Mouse (Mus musculus) left cerebral cortex, adult 8-10 months (tissue): ENCODE results near the gene Opcml. TPM values are rescaled to one million over a fixed set of nuclear protein-coding genes. Genes with fewer than 3 reads are reported as not detected.

Experiments
- DNase-seq, 2 experiments: peaks; one replicate each; pipeline ENCODE4 v3.0.0; 2022; ENCODE audit warnings: low spot score in 2 of 2
- microRNA-seq, 2 experiments: library from miRNA; unstranded; fragments of <30 nt; microRNA quantifications; one replicate each; pipeline ENCODE4 v1.2.0; 2022
- total RNA-seq, 4 experiments: library from RNA; stranded (reverse); gene quantifications; 2 replicates each; pipeline ENCODE4 v1.2.4; 2022

Opcml gene
- total RNA-seq, 4 experiments from 2014 or later: 202 to 222 (median 210) TPM

GRCm38 (mm10) chr9:28909738-28910137 is 1119.2 kb downstream of the Opcml start:
- DNase-seq: no peak

- DNase-seq: no peak
Measured at GRCm38 (mm10) chr9:28911571-28912185, 1121.1 kb downstream of the Opcml start.

DNA sequence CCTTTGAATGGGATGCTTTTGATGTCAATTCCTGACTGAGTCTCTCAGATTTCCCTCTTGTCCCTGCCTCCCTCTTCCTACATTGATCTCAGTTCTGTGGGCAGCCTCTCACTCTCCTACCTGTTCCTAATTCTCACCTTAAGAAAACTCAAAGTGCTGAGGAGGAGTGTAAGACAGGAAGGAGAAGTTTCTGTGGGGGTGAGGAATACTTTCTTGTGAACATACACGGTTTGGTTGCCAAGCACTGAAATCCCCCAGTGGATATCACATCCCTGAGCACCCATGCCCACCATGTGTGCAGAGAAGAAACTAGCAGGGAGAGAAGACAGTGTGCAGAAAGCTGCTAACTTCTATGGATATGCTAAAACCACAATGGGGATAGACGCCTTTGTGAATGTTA is 1141.5 kb downstream of the Opcml start:
- DNase-seq: peak in 1 of 2 experiments; percentile 42

DNA sequence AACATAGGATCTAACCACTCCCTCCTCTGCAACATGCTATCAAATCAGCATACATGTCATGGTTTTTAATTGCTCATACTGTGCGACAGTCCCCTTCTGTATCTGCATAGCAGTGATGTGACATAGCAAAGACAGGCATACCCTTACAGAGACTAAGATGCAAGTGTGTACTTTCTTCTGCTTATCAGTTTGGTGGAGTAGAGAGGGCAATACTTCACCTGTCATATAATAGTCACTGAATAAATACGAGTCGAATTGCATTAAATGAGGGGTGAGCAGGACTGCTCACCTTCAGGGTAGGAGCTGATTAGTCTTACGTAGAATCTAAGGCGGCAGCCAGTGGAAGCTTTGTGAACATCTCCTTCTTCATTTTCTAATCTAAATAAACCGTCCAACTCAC is 1146.6 kb downstream of the Opcml start:
- DNase-seq: no peak

DNA sequence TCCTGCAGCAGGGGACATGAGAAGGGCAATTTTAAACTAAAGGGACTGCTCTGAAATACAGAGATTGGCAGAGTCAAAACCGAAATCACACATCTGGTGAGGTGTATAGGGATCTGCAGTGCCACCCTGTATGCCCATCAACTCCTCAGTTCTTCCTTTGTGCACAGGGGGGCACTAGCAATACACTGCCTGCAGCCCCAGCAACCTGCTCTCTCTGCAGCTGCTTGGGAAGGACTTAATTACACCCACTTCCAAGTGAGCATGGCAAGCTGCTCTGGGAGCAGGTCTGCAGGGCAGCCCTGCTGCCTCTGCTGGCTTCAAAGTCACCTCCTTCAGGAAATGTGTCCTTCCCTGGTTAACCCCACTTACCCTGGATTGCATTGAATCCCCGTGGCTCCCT is 1147.4 kb downstream of the Opcml start:
- DNase-seq: peak in 1 of 2 experiments; percentile 16

DNA sequence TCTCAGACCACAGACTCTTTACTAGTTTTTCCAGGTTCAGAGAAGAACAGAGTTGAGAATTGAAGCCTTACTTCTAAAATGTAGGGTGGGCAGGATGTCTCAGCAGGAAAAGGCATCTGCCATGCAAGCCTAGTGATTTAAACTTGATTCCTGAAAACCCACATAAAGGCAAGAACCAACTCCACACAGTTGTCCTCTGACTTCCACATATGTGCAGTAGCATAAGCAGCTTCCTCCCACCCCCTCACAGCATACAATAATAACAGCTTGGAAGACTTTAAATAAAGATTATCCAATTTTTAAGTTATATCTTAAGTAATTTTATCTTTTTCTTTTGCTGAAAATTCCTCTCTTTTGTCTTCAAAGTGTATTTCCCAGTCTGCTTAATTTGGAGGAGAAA is 1150.3 kb downstream of the Opcml start:
- no peak for DNase-seq

GRCm38 (mm10) chr9:28969455-28969854 is 1178.9 kb downstream of the Opcml start:
- no peak for DNase-seq

Small RNAs within 50 kb of the gene (microRNA-seq; reads per million reads assigned to microRNA genes)
- gene Gm44316: 0 reads per million in 2 experiments
